Mouse (Mus musculus) CD4-positive naive resting alpha-beta T cell, adult 57 days (primary cell): ENCODE data around the gene Camk1g. TPM values are rescaled to one million over a fixed set of nuclear protein-coding genes. Genes with fewer than 3 reads are reported as not detected.

Source experiments
- total RNA-seq: library from RNA; stranded (reverse); gene quantifications from one replicate; pipeline ENCODE4 v1.2.4, GENCODE M21; 2023

Gene Camk1g
- total RNA-seq: not detected

GRCm38 (mm10) chr1:193370096-193370495 lies at the start of gene Camk1g:
Gene Camk1g (minus strand): TSS chr1:193370298.

Other genes starting within 250 kb of the Camk1g start
- 57.3 TPM for gene Diexf, start 240.0 kb downstream of the Camk1g start, total RNA-seq
- 18.8 TPM for gene Irf6, start 217.2 kb downstream of the Camk1g start, total RNA-seq
- 2.3 TPM for gene A130010J15Rik, start 202.3 kb downstream of the Camk1g start, total RNA-seq
- gene Traf3ip3, start 168.6 kb downstream of the Camk1g start, total RNA-seq: 509 TPM
- 15.8 TPM for gene Lamb3, start 162.6 kb downstream of the Camk1g start, total RNA-seq
- gene Hsd11b1, start 106.2 kb downstream of the Camk1g start, total RNA-seq: 42.4 TPM
- gene G0s2, start 97.1 kb downstream of the Camk1g start, total RNA-seq: 1.9 TPM